Mouse (Mus musculus) kidney, postnatal 0 days (tissue): ENCODE results near the gene Slc8a1. TPM values are rescaled to one million over a fixed set of nuclear protein-coding genes. Genes with fewer than 3 reads are reported as not detected.

Experiments used
- ATAC-seq: fragments of 200-750 bp; cut with Nextera tagmentation; replicated peaks from 2 replicates; pipeline ENCODE4 v1.8.0; 2017; ENCODE audit warnings: low read depth, moderate number of reproducible peaks, moderate TSS enrichment, moderate library complexity; ENCODE audit not compliant: low FRiP score
- DNase-seq: peaks from one replicate; pipeline ENCODE4 v3.0.0-alpha.2; 2016; ENCODE audit warnings: low spot score
- H3K27ac ChIP-seq: fragments of 300-500 bp; sonication (generic); 2 replicates; pipeline ENCODE4 v1.5.1; 2014; ENCODE audit warnings: mild to moderate bottlenecking
- H3K27me3 ChIP-seq: fragments of 300-500 bp; sonication (generic); 2 replicates; pipeline ENCODE4 v1.6.1; 2014; ENCODE audit warnings: low read length, mixed read lengths; ENCODE audit not compliant: insufficient read depth
- H3K36me3 ChIP-seq: fragments of 300-500 bp; sonication (generic); 2 replicates; pipeline ENCODE4 v1.6.1; 2014; ENCODE audit warnings: low read length, mixed read lengths; ENCODE audit not compliant: insufficient read depth
- H3K4me1 ChIP-seq: fragments of 300-500 bp; sonication (generic); replicated peaks from 2 replicates; pipeline ENCODE4 v1.6.1; 2014; ENCODE audit warnings: antibody characterized with exemption, low read length, mixed read lengths; ENCODE audit not compliant: insufficient read depth
- H3K4me2 ChIP-seq: fragments of 300-500 bp; sonication (generic); 2 replicates; pipeline ENCODE4 v1.6.1; 2014; ENCODE audit warnings: mild to moderate bottlenecking, low read length, moderate library complexity, mixed read lengths
- H3K4me3 ChIP-seq: fragments of 300-500 bp; sonication (generic); replicated peaks from 2 replicates; pipeline ENCODE4 v1.5.1; 2014; ENCODE audit warnings: low read depth, low read length
- H3K9ac ChIP-seq: fragments of 300-500 bp; sonication (generic); 2 replicates; pipeline ENCODE4 v1.6.1; 2014; ENCODE audit warnings: low read depth, low read length
- H3K9me3 ChIP-seq: fragments of 300-500 bp; sonication (generic); replicated peaks from 2 replicates; pipeline ENCODE4 v1.6.1; 2016; ENCODE audit warnings: low read length, inconsistent platforms, mixed read lengths
- CTCF ChIP-seq: IDR thresholded peaks from 2 replicates; pipeline ENCODE4 v1.5.1; 2016; ENCODE audit warnings: antibody characterized with exemption, low read depth, mild to moderate bottlenecking, moderate library complexity
- WGBS: fragments of 180-500 bp; shearing (Covaris S2); extraction: QIAGEN DNeasy Blood & Tissue Kit; methylation state at CpG from one replicate; pipeline ENCODE4 v1.1.7; 2014; 5-methylcytosine and 5-hydroxymethylcytosine counted together
- polyA plus RNA-seq: library from polyadenylated mRNA; unstranded; fragments of >200 nt; fragmentation: Nextera tagmentation; extraction: Ambion mirVana; gene quantifications from 2 replicates; pipeline ENCODE4 v1.2.1, GENCODE M21; 2015

The Slc8a1 gene
- polyA plus RNA-seq, 1 experiment from 2014 or later: 12.9 TPM

- H3K4me1 ChIP-seq: no peaks in the 10 kb centered on the region
- 61% methylated on average over 4 of the region's 4 CpGs for WGBS
- no peak overlapping the region for H3K9ac ChIP-seq
- no peak for TF ChIP-seq CTCF
- no peak overlapping the region for H3K4me3 ChIP-seq
- no peaks in the 10 kb centered on the region for H3K36me3 ChIP-seq
- H3K27ac ChIP-seq: no peak overlapping the region
- no peak overlapping the region for H3K4me2 ChIP-seq
- no peak for ATAC-seq
- no peak for DNase-seq
- no peaks in the 10 kb centered on the region for H3K9me3 ChIP-seq
- H3K27me3 ChIP-seq: no peaks in the 10 kb centered on the region
Observed at GRCm38 (mm10) chr17:81360032-81360431, 378.1 kb downstream of the Slc8a1 start.

- no peak overlapping the region for H3K4me2 ChIP-seq
- TF ChIP-seq CTCF: no peak
- DNase-seq: no peak
- 46% methylated on average over 7 of the region's 7 CpGs for WGBS
- no peaks in the 10 kb centered on the region for H3K4me1 ChIP-seq
- no peaks in the 10 kb centered on the region for H3K36me3 ChIP-seq
- H3K27me3 ChIP-seq: no peaks in the 10 kb centered on the region
- no peak overlapping the region for H3K4me3 ChIP-seq
- no peak overlapping the region for H3K9ac ChIP-seq
- H3K9me3 ChIP-seq: no peaks in the 10 kb centered on the region
- no peak for ATAC-seq
- H3K27ac ChIP-seq: no peak overlapping the region
Observed at GRCm38 (mm10) chr17:81336024-81336754, 402.0 kb downstream of the Slc8a1 start.

DNA sequence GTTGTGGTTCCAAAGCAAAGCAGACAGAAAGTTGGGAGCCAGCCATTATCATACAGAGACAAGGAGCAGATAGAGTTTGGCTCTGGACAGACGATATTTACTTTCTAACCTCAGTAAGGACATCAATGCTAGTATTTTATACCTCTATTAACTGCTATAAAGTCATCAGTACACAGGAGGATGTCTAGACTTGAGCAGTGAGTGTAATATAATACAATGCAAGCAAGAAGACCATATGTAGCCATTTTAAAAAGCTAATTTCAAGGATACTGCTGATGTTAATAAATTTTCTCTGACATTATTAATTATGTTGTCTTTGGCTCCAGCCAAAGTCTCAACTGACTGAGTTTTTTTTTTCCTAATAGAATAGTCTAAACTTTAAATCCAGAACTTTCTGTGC is 402.7 kb downstream of the Slc8a1 start:
- H3K27ac ChIP-seq: no peak overlapping the region
- H3K4me3 ChIP-seq: no peak overlapping the region
- TF ChIP-seq CTCF: no peak
- no peak overlapping the region for H3K4me2 ChIP-seq
- no peak overlapping the region for H3K9ac ChIP-seq
- no peaks in the 10 kb centered on the region for H3K36me3 ChIP-seq
- DNase-seq: peak; percentile 71
- H3K4me1 ChIP-seq: no peaks in the 10 kb centered on the region
- ATAC-seq: no peak
- H3K9me3 ChIP-seq: no peaks in the 10 kb centered on the region
- WGBS: 18% methylated on average over 1 of the region's 1 CpGs
- H3K27me3 ChIP-seq: no peaks in the 10 kb centered on the region
